Mouse (Mus musculus) right cerebral cortex, postnatal 36 days (tissue): Measurements from ENCODE around the gene Smc3.
A peak's percentile ranks its signal among the peaks of the same experiment; 100 is the strongest.
"Not testable (repeated sequence)": the region's sequence is repeated elsewhere in the genome, so short reads cannot be mapped to it uniquely, and the experiment has no call there.

ENCODE experiments used
- DNase-seq, 2 experiments: peaks; one replicate each; pipeline ENCODE4 v3.0.0; 2022; ENCODE audit warnings: low spot score in 2 of 2, mixed read lengths in 1 of 2

Gene Smc3

DNA sequence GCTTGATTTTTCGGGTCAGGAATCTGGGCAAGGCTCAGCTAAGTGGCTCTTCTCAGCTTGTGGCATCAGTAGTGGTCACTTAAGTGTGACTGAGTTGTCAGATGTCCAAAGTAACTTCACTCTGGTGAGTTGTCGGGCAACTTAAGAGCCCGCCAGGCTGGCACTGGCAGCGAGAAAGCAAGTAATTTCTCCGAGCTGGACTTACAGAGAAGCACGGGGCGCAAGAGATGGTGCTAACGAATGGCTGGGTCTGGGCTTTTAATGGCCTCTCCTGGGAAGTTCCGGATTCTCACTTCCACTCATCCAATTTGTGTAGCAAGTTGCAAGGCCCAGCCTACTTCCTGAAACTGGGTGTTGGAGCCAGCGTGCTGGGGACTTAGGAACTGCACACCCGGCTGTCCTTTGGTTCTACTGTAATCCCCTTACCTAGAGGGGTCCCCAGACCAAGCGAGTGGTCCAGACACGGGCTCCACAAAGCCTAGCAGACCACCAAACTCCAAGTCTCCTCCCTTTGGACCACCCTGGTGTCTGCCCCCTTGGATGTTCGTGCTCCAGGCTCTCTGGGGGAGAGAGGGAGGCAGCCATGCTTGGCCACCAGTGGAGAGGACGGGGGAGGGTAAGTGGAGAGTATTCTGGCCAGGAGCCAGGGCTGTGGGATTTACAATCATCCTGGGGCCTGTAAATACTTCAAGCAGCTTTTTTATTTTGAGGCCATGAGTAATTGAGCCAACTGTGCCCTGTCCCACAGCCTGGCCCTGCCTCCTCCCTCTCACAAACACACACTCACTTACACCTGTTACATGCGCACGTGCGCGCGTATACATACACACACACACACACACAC, 53.6 kb downstream of the Smc3 start:
- no peak for DNase-seq

DNA sequence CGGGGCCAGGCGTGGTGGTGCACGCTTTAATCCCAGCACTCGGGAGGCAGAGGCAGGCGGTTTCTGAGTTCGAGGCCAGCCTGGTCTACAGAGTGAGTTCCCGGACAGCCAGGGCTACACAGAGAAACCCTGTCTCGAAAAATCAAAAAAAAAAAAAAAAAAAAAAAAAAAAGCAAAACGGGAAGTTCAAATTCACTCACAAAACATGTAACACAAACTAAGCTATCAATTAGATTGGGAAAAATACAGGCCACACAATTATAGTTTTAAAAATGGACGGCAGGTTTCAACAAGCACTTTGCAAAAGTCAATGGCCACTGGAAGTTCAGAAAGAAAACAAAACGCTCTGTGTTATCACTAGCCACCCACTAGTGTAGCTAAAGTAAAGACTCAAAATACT, 56.2 kb downstream of the Smc3 start:
- not testable (repeated sequence) for DNase-seq

DNA sequence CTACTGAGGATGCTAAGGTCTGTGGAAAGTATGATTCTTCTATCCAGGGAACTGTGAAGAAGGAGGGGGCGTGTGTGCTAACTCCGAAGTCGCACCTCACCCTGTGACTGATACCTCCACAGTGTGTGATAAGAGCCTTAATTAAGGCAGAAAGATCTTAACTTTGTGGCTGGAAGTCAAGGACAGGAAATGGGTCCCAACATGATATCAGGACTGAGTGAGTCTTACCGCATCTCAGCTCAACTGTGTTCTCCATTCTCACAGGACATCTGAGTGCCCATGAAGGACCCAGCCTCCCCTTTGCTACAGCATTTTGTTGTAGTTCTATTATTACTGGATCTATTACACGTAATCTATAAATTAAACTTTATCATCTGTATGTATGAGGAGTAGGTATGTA, 57.2 kb downstream of the Smc3 start:
- no peak for DNase-seq

DNA sequence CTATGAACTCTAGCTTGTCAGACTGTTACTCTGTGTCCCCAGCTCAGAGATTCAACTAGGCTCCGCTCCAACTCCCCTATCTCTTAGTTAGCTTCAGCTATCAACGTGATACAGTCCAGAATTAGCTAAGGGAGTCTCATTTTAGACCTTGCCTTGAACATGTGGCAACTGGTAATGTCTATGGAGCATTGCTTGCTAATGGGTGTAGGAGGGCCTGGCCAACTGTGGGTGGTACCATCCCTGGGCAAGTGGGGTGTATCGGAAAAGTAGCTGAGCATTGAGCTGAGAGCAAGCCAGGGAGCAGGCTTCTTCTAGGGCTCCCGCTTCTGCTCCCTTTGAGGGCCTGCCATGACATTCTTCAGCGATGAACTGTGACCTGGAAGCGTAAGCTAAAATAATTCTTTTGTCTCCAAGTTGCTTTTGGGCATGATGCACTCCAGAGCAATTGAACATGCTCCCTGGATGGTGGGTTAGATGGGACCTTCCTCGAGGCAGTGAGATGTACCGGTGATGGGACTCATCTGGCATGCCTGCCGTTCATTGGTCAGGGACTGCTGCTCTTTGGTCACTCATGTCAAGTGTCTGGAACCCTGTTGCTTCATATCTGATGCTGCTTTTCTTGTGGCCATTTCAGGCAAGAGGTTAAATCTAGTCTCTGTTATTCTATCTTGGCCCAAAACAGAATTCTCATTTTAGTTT, 60.7 kb downstream of the Smc3 start:
- DNase-seq, result no peak

DNA sequence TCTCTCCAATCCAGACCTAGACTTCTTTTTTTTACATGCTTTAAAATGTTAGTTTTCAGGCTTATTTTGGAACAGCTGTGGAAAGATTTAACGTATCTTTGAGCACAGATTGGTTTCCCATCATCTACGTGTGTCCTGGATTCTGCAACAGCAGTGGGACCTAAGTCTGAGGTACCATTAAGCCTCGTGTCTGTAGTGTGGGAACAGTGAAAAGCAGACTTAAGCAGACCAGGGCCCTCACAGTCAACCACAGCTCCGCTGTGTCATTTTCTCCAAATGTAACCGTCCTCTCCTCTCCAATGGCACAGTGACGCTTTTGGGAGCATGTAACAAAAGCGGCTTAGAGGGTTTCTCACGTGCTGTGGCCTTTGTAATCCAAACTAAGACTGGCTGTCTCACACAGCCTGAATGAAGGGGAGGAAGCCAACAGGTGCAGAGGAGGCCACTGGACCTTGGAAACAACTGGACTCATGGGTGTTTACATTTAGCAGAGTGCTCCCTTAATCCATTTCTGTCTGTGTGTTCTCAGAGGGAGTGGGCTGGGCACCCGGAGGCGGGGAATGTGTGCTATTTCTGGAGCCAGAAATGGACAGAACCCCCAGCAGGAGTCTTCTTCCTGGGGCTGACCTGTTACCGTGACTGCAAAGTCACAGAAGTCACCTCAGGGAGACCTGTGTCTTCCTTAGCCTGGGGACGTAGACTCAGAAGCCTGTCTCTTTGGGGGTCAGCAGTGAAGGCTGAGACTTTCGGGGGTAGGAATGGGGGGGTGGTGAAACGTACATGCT, 61.9 kb downstream of the Smc3 start:
- no peak for DNase-seq

DNA sequence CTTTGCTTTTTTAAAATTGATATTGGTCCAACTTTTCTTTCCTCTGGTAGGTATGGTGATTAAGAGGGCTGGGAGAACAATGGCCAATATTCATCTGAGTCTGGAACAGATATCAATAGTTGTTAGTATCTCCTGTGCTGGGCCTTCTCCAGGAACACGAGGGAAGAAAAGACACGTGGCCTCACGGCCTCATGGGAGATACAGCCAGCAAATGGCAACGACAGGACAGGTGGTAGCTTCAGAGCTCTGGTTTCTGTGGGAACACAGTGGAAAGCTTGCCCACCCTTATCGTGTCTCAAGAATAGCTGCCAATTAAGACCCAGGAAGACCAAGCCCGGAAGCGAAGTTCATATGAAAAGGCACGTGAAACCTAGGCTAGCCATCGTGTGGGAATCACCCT, 64.6 kb downstream of the Smc3 start:
- no peak for DNase-seq

DNA sequence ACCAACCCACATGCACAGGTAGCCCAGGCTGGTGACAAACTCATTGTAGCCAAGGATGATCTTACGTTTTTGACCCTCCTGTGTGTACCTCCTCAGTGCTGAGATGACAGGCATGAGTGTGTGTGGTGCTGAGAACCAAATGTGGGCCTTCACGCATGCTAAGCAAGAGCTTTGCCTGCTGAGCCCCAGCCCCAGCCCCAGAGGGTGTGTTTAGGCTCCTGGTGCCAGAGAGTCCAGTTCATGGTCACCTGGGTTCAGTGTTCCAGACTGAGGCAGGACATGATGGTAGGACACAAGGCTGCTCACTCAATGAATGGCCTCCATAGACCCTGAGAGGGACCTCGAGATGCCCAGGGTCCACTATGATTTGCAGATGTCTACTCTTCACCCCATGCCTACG, 65.2 kb downstream of the Smc3 start:
- DNase-seq, result no peak

DNA sequence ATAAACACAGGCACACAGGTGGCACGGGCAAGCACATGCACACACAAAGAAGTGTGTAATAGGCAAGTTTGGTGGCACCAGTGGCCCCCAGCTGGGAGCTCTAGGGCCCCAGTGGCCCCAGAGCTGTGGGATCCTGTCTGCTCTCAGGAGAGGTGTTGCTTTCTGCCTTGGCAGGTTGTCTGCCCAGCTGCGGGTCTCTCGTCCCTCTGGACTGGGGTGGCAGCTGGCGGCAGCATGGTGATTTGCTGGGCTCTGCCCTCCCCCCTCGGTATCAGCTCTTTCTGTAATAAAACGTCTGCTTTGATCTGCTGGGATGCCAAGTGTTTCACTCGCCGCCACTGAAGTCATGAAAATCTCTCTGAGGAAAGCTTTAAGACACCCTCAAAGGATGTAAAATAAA, 66.5 kb downstream of the Smc3 start:
- DNase-seq, result no peak

DNA sequence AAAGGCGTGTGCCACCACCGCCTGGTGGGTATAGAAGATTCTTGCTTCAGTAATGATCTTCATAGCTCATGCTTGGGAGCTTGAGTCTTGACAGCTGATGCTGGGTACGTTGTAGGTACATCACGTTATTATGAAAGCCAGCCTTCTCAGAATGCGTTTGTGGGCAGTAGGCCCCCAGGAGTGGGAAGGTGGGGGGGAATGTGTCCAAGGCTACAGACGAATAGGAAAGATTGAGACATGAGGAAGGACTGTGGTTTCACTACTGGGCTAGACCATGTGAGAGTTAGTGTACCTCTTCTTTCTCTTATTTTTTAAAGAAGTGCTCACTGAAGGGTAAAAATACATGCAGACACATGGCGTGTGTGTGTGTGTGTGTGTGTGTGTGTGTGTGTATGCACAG, 68.6 kb downstream of the Smc3 start:
- DNase-seq, result no peak

DNA sequence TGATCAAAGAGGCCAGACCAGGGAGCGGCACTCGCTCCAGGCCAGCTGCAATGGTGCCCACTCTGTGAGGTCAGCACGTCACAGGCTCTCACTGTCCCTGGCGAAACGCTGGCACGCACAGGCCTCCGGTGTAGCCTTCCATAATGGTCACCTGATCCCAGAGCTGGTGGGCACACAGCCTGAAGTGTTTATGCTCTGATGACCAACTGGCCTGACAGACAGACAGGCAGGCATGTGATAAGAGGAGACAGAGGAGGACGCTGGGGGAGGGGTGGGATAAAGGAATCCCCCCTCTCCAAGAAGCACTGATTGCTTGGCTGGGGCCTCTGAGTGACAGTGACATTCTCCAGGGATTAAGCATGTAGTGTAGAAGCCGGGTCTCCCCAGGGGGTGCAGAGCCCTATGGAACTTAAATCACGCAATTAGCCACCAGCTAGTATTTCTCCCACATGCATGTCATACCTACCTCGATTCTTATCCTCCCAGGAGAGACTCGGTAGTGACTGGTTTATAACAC, 70.5 kb downstream of the Smc3 start:
- no peak for DNase-seq

DNA sequence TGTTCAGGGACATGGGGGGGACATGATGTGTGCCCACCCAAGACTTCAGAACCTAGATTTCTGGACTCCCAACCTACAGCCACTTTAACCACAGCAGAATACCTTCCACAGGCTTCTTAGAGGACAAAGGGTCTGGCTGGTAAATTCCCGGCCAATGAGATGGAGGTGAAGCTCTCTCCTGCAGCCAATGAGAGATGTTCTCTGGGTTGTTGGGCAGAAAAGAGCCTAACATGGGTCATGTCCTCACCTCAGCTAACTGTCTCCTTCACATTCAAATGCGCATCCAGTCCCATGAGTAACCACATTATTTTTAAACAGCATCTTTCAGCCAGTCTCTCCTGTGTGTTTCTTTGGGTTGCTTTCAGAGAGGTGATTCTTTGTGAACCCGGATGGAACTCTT, 71.2 kb downstream of the Smc3 start:
- no peak for DNase-seq

DNA sequence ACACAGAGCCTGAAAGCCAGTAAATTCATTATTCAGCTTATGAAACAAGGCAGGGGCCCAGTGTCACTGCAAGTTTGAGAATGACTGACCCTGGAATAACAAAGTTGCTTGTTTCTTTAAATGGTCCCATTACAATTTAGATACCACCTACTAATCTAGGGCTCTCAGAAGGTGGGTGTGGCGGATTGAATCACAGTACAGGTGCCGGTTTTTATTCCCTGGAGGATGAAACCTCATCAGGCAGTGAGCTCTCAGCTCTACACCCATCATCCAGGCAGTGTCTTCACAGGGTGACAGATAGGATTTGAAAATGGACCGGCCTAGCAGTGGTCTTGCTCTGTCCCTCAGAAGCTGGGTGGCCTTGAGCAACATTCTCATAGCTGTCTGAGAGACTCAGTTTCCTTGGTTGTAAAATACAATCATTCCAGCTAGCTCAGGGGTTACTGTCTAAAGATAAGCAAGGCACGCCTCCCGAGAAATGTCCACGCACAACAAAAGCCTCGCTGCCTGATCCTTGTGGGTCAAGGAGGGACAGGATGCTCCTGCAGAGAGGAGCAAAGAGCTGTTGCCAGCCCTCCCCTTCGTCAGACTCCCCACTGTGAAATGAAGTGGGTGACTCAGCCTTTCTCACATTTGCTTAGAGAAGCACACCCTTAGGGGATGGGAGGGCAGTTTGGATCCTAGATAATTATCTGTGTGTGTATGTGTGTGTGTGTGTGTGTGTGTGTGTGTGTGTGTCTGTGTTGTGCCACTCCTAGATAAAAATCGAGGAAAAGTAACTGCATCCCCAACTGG, 74.1 kb downstream of the Smc3 start:
- DNase-seq, result no peak

DNA sequence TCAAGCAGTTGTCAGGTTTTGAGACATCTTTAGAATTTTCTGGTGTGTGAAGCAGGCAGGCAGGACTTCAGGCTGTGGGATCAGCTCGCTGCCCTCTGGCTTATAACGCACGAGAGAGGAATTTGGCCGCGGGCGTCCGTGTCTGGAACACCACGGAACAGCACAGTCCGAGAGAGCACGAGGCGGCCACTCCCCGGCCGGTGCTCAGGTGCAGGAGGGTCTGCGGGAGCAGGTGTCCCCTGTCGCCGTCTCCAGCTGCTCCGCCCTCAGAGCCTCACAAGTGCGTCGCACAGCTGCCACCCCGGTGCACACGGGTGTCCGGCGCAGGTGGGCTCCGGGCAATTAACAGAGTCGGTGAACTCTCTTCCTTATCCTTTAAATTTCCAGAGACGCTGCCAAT, 76.0 kb downstream of the Smc3 start:
- DNase-seq, result no peak

DNA sequence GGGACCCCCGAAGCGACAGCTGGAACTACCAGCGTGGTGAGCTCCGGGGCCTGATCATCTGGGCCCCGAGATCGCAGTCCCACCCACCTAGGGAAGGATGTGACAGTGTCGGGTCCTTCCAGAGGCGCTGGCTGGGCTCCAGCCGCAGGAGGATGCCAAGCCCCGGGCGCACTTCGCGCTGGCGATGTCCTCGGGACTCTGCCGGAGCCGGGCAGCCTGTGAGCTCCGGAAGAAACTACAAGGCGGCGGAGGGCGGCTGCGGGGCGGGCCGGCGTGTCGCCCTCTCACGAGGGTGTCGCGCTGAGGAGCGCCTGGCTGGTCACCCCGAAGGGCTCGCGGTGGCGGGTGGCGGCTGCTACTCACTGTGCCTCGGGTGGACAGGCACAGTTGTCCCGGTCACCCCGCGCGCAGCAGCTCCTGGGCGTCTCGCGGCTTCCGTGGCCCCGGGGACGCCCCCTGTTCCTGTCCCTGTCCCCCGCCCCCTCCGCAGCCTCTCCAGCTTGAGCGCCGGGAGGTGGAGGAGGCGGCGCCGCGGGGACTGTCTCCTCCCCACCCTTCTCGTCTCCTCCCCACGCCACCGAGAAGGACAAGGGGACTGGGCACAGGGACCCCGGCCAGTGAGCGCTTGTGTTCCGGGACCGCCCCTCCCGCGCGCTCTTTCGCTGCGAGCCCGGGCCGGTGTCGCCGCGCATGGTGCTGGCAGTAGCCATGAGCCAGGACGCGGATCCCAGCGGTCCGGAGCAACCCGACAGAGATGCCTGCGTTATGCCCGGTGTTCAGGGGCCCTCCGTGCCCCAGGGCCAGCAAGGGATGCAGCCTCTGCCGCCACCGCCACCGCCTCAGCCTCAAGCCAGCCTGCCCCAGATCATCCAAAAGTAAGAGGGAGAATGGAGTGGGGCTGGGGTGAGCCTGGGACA, 76.8 kb downstream of the Smc3 start, which contains the start of gene Rbm20:
Gene Rbm20 (plus strand): TSS at position 589 of the 917 bp plus-strand sequence.
- DNase-seq, result peak in 1 of 2 experiments; percentile 19

DNA sequence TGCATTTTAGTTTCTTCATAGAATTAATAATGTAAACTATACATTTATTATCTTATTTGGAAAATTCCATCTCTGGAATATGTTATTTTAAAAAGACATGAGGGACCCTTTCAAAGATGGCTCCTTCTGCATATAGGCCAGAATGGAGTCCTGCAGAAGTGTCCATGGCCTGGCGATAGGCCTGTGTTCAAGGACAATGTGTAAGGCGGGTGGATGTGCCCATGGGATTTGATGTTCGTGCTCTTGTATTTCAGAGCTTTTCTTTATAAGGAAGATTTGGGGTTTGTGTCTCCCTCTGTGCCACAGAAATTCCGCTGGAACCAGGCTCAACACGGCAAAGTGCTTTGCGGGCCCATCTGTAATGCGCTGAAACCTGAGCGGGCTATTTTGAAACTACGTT, 79.0 kb downstream of the Smc3 start:
- DNase-seq, result no peak

DNA sequence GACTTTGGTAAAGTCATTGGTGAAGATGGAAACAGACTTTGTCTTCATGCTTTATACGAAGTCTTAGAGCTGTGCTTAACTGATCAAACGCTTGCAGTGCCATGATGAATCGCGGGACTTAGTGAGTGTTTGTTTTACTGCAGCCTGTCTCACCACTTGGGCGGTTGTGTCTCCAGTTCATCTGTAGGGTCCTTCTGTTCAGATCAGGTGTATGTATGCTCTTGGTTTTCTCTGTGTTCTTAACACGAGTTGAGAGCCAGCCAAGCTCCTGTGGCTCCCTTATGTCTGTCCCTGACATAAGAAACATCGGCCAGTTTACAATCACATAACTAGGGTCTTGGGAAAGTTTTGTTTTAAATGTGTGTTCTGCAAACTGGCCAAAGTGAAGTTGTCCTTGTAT, 79.8 kb downstream of the Smc3 start:
- no peak for DNase-seq

DNA sequence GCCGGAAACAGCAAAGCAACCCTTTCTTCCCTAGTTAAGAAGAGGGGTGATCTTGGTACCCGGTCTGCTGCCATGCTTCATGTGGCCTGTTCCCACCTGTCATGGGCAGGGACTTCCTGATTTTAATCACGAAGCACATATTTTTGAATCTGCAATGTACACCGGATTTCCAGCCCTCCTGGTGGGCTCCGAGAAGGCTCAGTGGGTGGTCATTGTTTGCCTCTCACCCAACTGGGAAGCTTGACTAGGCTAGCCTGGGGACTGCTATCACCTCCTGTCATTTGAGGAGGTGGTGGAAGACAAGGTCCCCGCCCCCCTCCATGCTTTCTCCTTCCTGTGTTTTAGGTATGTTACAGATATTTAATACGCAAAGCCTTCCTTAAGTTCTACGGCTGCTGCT, 82.2 kb downstream of the Smc3 start:
- no peak for DNase-seq

DNA sequence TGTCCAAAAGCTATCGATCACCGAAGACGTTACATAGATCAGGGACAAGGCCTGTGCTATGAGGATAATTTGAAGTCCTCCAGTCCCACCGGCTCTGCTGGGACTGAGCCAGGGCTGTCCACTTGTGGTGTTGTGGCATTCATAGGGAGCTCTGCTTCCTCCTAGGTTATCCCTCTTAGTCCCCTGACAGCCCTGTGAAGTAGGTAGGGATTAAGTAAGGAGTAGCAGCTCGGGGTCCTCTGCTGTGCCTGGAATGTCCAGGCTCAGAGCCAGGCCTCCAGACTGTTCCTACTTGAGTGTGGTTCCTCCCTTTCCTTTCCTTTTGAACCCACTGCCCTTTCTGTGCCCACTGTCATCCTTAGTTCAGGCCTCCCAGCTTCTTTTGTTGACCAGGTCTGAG, 87.4 kb downstream of the Smc3 start:
- DNase-seq, result no peak

DNA sequence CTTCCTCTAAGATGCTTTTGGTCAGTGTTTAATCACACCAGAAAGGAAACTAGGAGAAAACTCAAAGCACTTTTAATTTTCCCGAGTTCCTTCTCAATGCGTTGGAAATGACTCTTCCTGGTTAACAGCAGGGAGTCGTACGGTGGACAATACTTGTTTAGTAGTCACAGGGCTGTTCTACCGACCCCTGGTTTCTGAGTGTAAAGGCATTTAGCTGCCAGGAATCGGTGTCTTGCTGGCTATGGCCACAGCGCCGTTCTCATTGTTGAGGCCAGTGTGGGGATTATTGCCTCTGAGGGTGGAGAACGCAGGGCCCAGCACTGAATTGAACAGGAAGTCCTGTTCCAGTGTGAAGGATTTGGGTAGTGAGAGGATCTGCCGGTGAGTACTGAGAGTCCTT, 90.6 kb downstream of the Smc3 start:
- DNase-seq, result no peak

DNA sequence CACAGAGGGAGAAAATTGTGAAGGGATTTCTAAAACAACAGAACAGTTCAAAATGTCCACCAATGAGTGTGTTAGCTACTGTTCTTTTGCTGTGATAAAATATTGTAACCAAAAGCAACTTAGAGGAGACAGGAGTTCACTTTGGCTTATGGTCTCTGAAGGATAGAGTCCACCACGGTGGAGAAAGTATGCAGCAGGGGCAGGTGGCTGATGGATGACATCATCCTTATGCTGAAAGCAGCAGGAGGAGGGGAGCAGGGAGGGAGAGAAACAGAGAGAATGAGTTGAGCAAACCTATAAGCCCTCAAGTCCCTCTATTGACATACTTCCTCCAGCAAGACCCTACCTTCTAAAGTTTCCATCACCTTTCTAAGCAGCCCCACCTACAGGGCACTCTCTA, 93.8 kb downstream of the Smc3 start:
- DNase-seq, result no peak
